Mouse (Mus musculus): ENCODE measurements around the gene Snapc5.
"Not testable (repeated sequence)": the region's sequence is repeated elsewhere in the genome, so short reads cannot be mapped to it uniquely, and the experiment has no call there.

Snapc5 gene

GRCm38 (mm10) chr9:64178974-64179646 is at the start of gene Snapc5:
Gene Snapc5, plus strand, starts transcription at chr9:64179274.
- DNase-seq (ENCODE audit: low spot score): peak; percentile 90

GRCm38 (mm10) chr9:64131623-64132022 is 47.5 kb upstream of the Snapc5 start:
- DNase-seq (ENCODE audit: low spot score): no peak

- DNase-seq (ENCODE audit: low spot score): peak; percentile 24
These were observed 40.2 kb upstream of the Snapc5 start for GRCm38 (mm10) chr9:64138896-64139295.

- no peak for DNase-seq (ENCODE audit: low spot score)
These were observed 39.2 kb upstream of the Snapc5 start for GRCm38 (mm10) chr9:64139879-64140278.

- no peak for DNase-seq (ENCODE audit: low spot score)
These were observed 22.4 kb upstream of the Snapc5 start for GRCm38 (mm10) chr9:64156641-64157040.

GRCm38 (mm10) chr9:64160471-64160870 is 18.6 kb upstream of the Snapc5 start:
- no peak for DNase-seq (ENCODE audit: low spot score)

GRCm38 (mm10) chr9:64169967-64170366 is 9.1 kb upstream of the Snapc5 start:
- not testable (repeated sequence) for DNase-seq (ENCODE audit: low spot score)

- DNase-seq (ENCODE audit: low spot score): no peak
These were observed 6.8 kb upstream of the Snapc5 start for GRCm38 (mm10) chr9:64172145-64172815.

GRCm38 (mm10) chr9:64172816-64173665 is 6.0 kb upstream of the Snapc5 start, which contains the start of the genes Zwilch and Rpl4:
Gene Zwilch, minus strand, starts transcription at chr9:64173104.
Gene Rpl4, plus strand, starts transcription at chr9:64173375.
- DNase-seq (ENCODE audit: low spot score): peak; percentile 69

- DNase-seq (ENCODE audit: low spot score): no peak
These were observed 5.3 kb upstream of the Snapc5 start for GRCm38 (mm10) chr9:64173666-64174220.

GRCm38 (mm10) chr9:64174341-64174740 is 4.7 kb upstream of the Snapc5 start:
- no peak for DNase-seq (ENCODE audit: low spot score)

- DNase-seq (ENCODE audit: low spot score): no peak
These were observed 4.3 kb upstream of the Snapc5 start for GRCm38 (mm10) chr9:64174766-64175165.

- no peak for DNase-seq (ENCODE audit: low spot score)
These were observed 3.7 kb upstream of the Snapc5 start for GRCm38 (mm10) chr9:64175378-64175777.

GRCm38 (mm10) chr9:64178610-64178973 is 482 bp upstream of the Snapc5 start:
- no peak for DNase-seq (ENCODE audit: low spot score)

- not testable (repeated sequence) for DNase-seq (ENCODE audit: low spot score)
These were observed 4.2 kb downstream of the Snapc5 start for GRCm38 (mm10) chr9:64183295-64183694.

- no peak for DNase-seq (ENCODE audit: low spot score)
These were observed 5.2 kb downstream of the Snapc5 start for GRCm38 (mm10) chr9:64184166-64184840.

- DNase-seq (ENCODE audit: low spot score): no peak
These were observed 14.8 kb downstream of the Snapc5 start for GRCm38 (mm10) chr9:64193879-64194278.

- no peak for DNase-seq (ENCODE audit: low spot score)
These were observed 16.5 kb downstream of the Snapc5 start for GRCm38 (mm10) chr9:64195554-64195953.

GRCm38 (mm10) chr9:64197524-64197923 is 18.4 kb downstream of the Snapc5 start:
- DNase-seq (ENCODE audit: low spot score): no peak

- DNase-seq (ENCODE audit: low spot score): no peak
These were observed 19.1 kb downstream of the Snapc5 start for GRCm38 (mm10) chr9:64198068-64198762.

Measured in ovary, postnatal 10 days (tissue).